Mouse (Mus musculus) T-helper 1 cell (primary cell): ENCODE measurements around the gene Dennd5a.
"Not testable (repeated sequence)": the region's sequence is repeated elsewhere in the genome, so short reads cannot be mapped to it uniquely, and the experiment has no call there.

Experiments
- in situ Hi-C: fragments of 300-600 bp; cut with MboI, MseI; formaldehyde crosslinking; loops from one replicate; pipeline ENCODE4 v1.15.1; 2025; ENCODE audit warnings: high pct_unique_total_duplicates

The Dennd5a gene

GRCm38 (mm10) chr7:109959716-109960612, at the start of gene Dennd5a:
Gene Dennd5a, minus strand, starts transcription at chr7:109960470.
- in situ Hi-C loops = no loop called here

- in situ Hi-C loops = no loop called here
Measured at GRCm38 (mm10) chr7:110009084-110009483, 48.8 kb upstream of the Dennd5a start.

- in situ Hi-C loops = no loop called here
Measured at GRCm38 (mm10) chr7:110008513-110008912, 48.2 kb upstream of the Dennd5a start.

GRCm38 (mm10) chr7:110006471-110007195, 46.4 kb upstream of the Dennd5a start:
- in situ Hi-C loops = no loop called here

- in situ Hi-C loops = no loop called here
Measured at GRCm38 (mm10) chr7:110005976-110006375, 45.7 kb upstream of the Dennd5a start.

- in situ Hi-C loops = no loop called here
Measured at GRCm38 (mm10) chr7:110002968-110003367, 42.7 kb upstream of the Dennd5a start.

GRCm38 (mm10) chr7:110002092-110002491, 41.8 kb upstream of the Dennd5a start:
- in situ Hi-C loops = no loop called here

GRCm38 (mm10) chr7:109998388-109998787, 38.1 kb upstream of the Dennd5a start:
- in situ Hi-C loops = no loop called here

GRCm38 (mm10) chr7:109993157-109993959, 33.1 kb upstream of the Dennd5a start:
- in situ Hi-C loops = no loop called here

GRCm38 (mm10) chr7:109991286-109991685, 31.0 kb upstream of the Dennd5a start:
- in situ Hi-C loops = no loop called here

- in situ Hi-C loops = not testable (repeated sequence)
Measured at GRCm38 (mm10) chr7:109986775-109987174, 26.5 kb upstream of the Dennd5a start, which contains the start of gene Tmem41b. Gene Tmem41b, minus strand, starts transcription at chr7:109986929.

GRCm38 (mm10) chr7:109986133-109986669, 25.9 kb upstream of the Dennd5a start:
- in situ Hi-C loops = no loop called here

GRCm38 (mm10) chr7:109985661-109986132, 25.4 kb upstream of the Dennd5a start:
- in situ Hi-C loops = no loop called here

GRCm38 (mm10) chr7:109984608-109985007, 24.3 kb upstream of the Dennd5a start:
- in situ Hi-C loops = not testable (repeated sequence)

- in situ Hi-C loops = not testable (repeated sequence)
Measured at GRCm38 (mm10) chr7:109977131-109977530, 16.9 kb upstream of the Dennd5a start.

GRCm38 (mm10) chr7:109975966-109976715, 15.9 kb upstream of the Dennd5a start:
- in situ Hi-C loops = no loop called here

- in situ Hi-C loops = no loop called here
Measured at GRCm38 (mm10) chr7:109969542-109969941, 9.3 kb upstream of the Dennd5a start.

GRCm38 (mm10) chr7:109968924-109969450, 8.7 kb upstream of the Dennd5a start:
- in situ Hi-C loops = no loop called here

GRCm38 (mm10) chr7:109967805-109968579, 7.7 kb upstream of the Dennd5a start:
- in situ Hi-C loops = no loop called here
